Mouse (Mus musculus) thymus, postnatal 14 days (tissue): ENCODE measurements around the gene Gm3264.
A peak's percentile ranks its signal among the peaks of the same experiment; 100 is the strongest.
"Not testable (repeated sequence)": the region's sequence is repeated elsewhere in the genome, so short reads cannot be mapped to it uniquely, and the experiment has no call there.

Source experiments
- DNase-seq: peaks from one replicate; pipeline ENCODE4 v3.0.0; 2021

Gm3264 gene

DNA sequence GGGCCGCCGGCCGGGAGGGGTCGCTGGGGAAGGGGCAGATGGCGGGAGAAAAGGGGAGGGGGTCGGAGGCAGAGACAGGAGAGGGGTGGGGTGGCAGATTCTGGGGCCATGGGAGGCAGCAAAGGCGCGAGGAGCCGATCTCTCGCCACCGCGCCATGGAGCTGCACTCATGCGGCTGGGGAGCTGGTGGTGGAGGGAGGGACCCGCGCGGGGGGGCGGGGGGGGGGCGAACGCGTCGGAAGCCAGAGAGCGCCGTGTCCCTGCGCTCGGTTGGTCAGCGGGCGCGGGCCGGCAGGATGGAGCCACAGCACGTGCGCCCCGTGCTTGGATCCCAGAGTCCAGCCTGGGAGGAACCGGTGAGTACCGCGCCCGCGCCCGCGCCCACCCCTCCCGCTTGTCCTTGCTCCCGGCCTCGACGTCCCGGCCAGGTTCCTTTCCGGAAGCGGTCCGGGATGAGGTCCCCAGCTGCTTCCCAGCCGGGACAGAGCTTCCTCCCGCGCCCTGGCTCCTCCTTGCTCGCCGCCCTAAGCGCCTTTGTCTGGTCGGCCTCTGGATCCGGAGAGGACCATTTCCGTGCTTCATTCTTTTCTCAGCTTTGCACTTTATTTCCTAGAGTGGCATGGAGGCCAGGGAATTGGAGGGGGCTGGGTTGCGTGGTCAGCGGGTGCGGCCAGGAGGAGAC is at the start of gene Gm3264:
Gene Gm3264 (plus strand): TSS at position 278 of the 682 bp plus-strand sequence.
- DNase-seq, result peak; percentile 1

DNA sequence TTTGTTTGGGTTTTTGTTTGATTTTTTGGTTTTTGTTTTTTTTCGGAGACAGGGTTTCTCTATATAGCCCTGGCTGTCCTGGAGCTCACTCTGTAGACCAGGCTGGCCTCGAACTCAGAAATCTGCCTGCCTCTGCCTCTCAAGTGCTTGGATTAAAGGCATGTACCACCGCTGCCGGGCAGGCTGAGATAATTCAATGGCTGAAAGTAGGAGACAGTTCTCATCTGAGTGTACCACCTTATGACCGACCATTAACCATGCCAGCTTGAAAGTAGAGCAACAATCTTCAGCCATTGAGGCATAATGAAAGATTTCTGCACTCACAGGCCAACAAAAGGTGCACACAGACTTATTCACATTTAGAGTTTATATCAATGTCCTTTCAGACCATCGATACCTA is 49.0 kb upstream of the Gm3264 start:
- not testable (repeated sequence) for DNase-seq

DNA sequence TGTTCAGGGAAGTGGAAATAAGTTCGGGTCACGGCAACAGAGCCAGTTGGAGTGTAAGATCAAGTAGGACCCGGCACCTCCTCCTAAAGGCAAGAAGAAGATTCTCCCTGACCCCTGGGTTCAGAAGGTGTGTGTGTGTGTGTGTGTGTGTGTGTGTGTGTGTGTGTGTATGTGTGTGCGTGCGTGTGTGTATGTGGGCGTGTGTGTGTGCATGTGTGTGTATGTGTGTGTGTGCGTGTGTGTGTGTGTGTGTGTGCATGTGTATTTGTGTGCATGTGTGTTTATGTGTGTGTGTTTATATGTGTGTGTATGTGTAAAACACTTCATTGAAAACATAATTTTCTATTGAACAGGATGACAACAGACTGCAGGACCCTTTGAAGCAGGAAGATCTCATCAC is 33.4 kb upstream of the Gm3264 start:
- not testable (repeated sequence) for DNase-seq

DNA sequence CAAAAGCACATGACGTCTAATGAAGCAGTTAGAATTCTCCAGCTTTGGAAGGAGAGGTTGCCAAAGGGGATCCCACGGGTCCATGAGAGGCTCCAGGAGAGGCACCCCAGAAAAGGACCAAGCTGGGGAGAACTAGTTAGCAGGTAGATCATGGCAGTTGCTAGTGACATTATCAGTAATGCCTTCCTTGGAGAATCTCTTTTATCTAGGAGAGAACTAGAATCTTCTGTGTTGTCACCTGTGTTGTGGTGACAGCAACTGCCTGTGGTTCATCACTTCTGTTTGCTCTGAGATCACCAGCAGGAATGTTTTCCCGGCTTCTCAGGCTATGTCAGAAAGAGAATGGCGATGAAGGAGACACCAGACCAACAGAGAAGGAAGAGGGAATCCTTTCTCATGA is 17.6 kb upstream of the Gm3264 start, which contains the start of gene Gm3269:
Gene Gm3269 (plus strand): TSS at position 301 of the 400 bp plus-strand sequence.
- DNase-seq, result not testable (repeated sequence)

DNA sequence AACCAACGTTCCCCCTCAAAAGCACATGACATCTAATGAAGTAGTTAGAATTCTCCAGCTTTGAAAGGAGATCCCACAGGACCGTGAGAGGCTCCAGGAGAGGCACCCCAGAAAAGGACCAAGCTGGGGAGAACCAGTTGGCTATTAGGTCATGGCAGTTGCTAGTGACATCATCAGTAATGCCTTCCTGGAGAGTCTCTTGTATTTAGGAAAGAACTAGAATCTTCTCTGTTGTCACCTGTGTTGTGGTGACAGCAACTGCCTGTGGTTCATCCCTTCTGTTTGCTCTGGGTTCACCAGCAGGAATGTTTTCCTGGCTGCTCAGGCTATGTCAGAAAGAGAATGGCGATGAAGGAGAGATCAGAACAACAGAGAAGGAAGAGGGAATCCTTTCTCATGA is 36.7 kb downstream of the Gm3264 start, which contains the start of gene Gm3278:
Gene Gm3278 (plus strand): TSS at position 301 of the 400 bp plus-strand sequence.
- not testable (repeated sequence) for DNase-seq
